27 mouse cellular contexts compared by ENCODE assay signal in the genomic region with DNA sequence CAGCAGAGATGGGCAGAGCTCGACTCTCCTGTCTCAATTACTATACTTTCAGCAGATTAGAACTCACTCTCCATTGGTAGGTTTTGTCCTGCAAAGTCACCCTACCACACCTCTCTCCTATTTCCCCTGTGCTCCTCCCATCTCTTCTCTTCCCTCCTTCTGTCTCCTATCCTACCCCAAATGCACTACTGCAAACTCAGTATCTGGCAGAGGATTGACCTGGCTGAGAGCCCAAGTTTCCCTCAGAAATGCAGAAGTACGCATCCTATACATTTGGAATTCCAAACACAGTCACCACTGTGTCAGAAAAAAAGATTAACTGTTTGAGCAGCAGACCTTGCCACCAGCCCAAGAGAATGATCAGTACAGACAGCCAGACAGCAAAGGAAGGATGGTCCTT.
DNase-seq lines count a peak whose midpoint lies in the region; ATAC-seq and TF ChIP-seq lines count a peak whose summit lies in the region.
"Had no signal": no experiment of that assay in that cellular context is flagged by ENCODE, and none has a peak within 500 bp of the region (broad histone marks: within the 10 kb centered on the region; RNA-seq: fewer than 3 reads in every experiment).

No protein-coding gene starts in this region.

- H3K4me2 ChIP-seq in embryonic facial prominence, embryonic 14.5 days (ENCODE audit: low read depth, low read length): no peak overlapping the region
- H3K4me2 ChIP-seq in intestine, embryonic 14.5 days (ENCODE audit: low read length): no peak overlapping the region
- no peak overlapping the region for H3K4me2 ChIP-seq in intestine, postnatal 0 days (replicated peaks; ENCODE audit: low read depth)
- no peak overlapping the region for H3K4me2 ChIP-seq in lung, embryonic 15.5 days
- no peak overlapping the region for H3K4me2 ChIP-seq in lung, postnatal 0 days (replicated peaks; ENCODE audit: low read depth, low read length)
- H3K4me2 ChIP-seq: embryonic facial prominence, embryonic 12.5 days; forebrain, embryonic 13.5 days; heart, embryonic 12.5 days; heart, embryonic 15.5 days; hindbrain, embryonic 14.5 days had no signal

- no peak for TF ChIP-seq EP300 in lung, postnatal 0 days (IDR thresholded peaks at IDR 0.05)

- 0 out of 2 replicates have a peak, but pooled peaks cover 5% of the 10 kb centered on the region for H3K9me3 ChIP-seq in embryonic facial prominence, embryonic 14.5 days (ENCODE audit: control insufficient read depth, low read length)
- no peaks in the 10 kb centered on the region for H3K9me3 ChIP-seq in embryonic facial prominence, embryonic 10.5 days
- no peaks in the 10 kb centered on the region for H3K9me3 ChIP-seq in intestine, embryonic 14.5 days (ENCODE audit: control insufficient read depth, low read length)
- no peaks in the 10 kb centered on the region for H3K9me3 ChIP-seq in intestine, postnatal 0 days (ENCODE audit: control insufficient read depth)
- no peaks in the 10 kb centered on the region for H3K9me3 ChIP-seq in lung, embryonic 15.5 days
- no peaks in the 10 kb centered on the region for H3K9me3 ChIP-seq in lung, postnatal 0 days (ENCODE audit: low read length)
- H3K9me3 ChIP-seq: embryonic facial prominence, embryonic 12.5 days; heart, embryonic 15.5 days had no signal

- no peaks in the 10 kb centered on the region for H3K27me3 ChIP-seq in embryonic facial prominence, embryonic 14.5 days (replicated peaks; ENCODE audit: control insufficient read depth, insufficient read depth, low read length)
- H3K27me3 ChIP-seq in embryonic facial prominence, embryonic 10.5 days (replicated peaks; ENCODE audit: low read depth, poor library complexity, severe bottlenecking): no peaks in the 10 kb centered on the region
- H3K27me3 ChIP-seq in intestine, embryonic 14.5 days (replicated peaks; ENCODE audit: control insufficient read depth, insufficient read depth, low read length): no peaks in the 10 kb centered on the region
- H3K27me3 ChIP-seq in intestine, postnatal 0 days (replicated peaks; ENCODE audit: control insufficient read depth, insufficient read depth, low read length): no peaks in the 10 kb centered on the region
- H3K27me3 ChIP-seq in lung, embryonic 15.5 days: no peaks in the 10 kb centered on the region
- no peaks in the 10 kb centered on the region for H3K27me3 ChIP-seq in lung, postnatal 0 days (replicated peaks; ENCODE audit: insufficient read depth, low read length)
- H3K27me3 ChIP-seq: embryonic facial prominence, embryonic 12.5 days; forebrain, embryonic 13.5 days; heart, embryonic 12.5 days; heart, embryonic 15.5 days had no signal

- H3K27ac ChIP-seq in embryonic facial prominence, embryonic 14.5 days (replicated peaks; ENCODE audit: low read depth, low read length): no peak overlapping the region
- H3K27ac ChIP-seq in embryonic facial prominence, embryonic 10.5 days (replicated peaks): no peak overlapping the region
- no peak overlapping the region for H3K27ac ChIP-seq in intestine, embryonic 14.5 days (ENCODE audit: low read depth)
- H3K27ac ChIP-seq in intestine, postnatal 0 days (ENCODE audit: low read depth, low read length): no peak overlapping the region
- H3K27ac ChIP-seq in lung, embryonic 15.5 days: no peak overlapping the region
- no peak overlapping the region for H3K27ac ChIP-seq in lung, postnatal 0 days (ENCODE audit: low read length)
- H3K27ac ChIP-seq: embryonic facial prominence, embryonic 12.5 days; forebrain, embryonic 13.5 days; gastrocnemius, adult 2 months; heart, embryonic 15.5 days; hindbrain, embryonic 14.5 days; hindbrain, postnatal 0 days had no signal

- no peak overlapping the region for H3K9ac ChIP-seq in embryonic facial prominence, embryonic 14.5 days (ENCODE audit: low read depth, low read length)
- H3K9ac ChIP-seq in intestine, embryonic 14.5 days (ENCODE audit: low read length): no peak overlapping the region
- no peak overlapping the region for H3K9ac ChIP-seq in intestine, postnatal 0 days (ENCODE audit: low read depth, low read length)
- no peak overlapping the region for H3K9ac ChIP-seq in lung, embryonic 15.5 days
- no peak overlapping the region for H3K9ac ChIP-seq in lung, postnatal 0 days (replicated peaks; ENCODE audit: low read depth)
- H3K9ac ChIP-seq: embryonic facial prominence, embryonic 12.5 days; forebrain, embryonic 13.5 days; forebrain, postnatal 0 days; heart, embryonic 12.5 days; heart, embryonic 15.5 days; hindbrain, embryonic 14.5 days had no signal

- ATAC-seq in embryonic facial prominence, embryonic 14.5 days (ENCODE audit: low read depth): no peak
- ATAC-seq in intestine, embryonic 14.5 days (replicated peaks; ENCODE audit: low FRiP score, low TSS enrichment, low read depth): no peak
- ATAC-seq in intestine, postnatal 0 days: no peak
- ATAC-seq in lung, embryonic 15.5 days (ENCODE audit: borderline replicate concordance, extremely low read depth, low FRiP score, low TSS enrichment): peak; percentile 39; the same call in 1 of the 2 replicates
- no peak for ATAC-seq in lung, postnatal 0 days
- ATAC-seq: activated CD4-positive, CD25-positive, alpha-beta regulatory T cell, adult 4 months; forebrain, embryonic 13.5 days; forebrain, postnatal 0 days; hindbrain, postnatal 0 days had no signal

- WGBS in embryonic facial prominence, embryonic 14.5 days: 53% methylated on average over 2 of the region's 2 CpGs
- 81% methylated on average over 2 of the region's 2 CpGs for WGBS in embryonic facial prominence, embryonic 10.5 days
- WGBS in intestine, embryonic 14.5 days: 45% methylated on average over 2 of the region's 2 CpGs
- 56% methylated on average over 2 of the region's 2 CpGs for WGBS in intestine, postnatal 0 days
- 46% methylated on average over 2 of the region's 2 CpGs for WGBS in lung, embryonic 15.5 days
- 57% methylated on average over 2 of the region's 2 CpGs for WGBS in lung, postnatal 0 days

- H3K36me3 ChIP-seq in embryonic facial prominence, embryonic 14.5 days (ENCODE audit: control insufficient read depth, insufficient read depth, low read length): no peaks in the 10 kb centered on the region
- no peaks in the 10 kb centered on the region for H3K36me3 ChIP-seq in embryonic facial prominence, embryonic 10.5 days (replicated peaks)
- no peaks in the 10 kb centered on the region for H3K36me3 ChIP-seq in intestine, embryonic 14.5 days (ENCODE audit: control insufficient read depth, insufficient read depth, low read length)
- H3K36me3 ChIP-seq in intestine, postnatal 0 days (ENCODE audit: control insufficient read depth, insufficient read depth): no peaks in the 10 kb centered on the region
- no peaks in the 10 kb centered on the region for H3K36me3 ChIP-seq in lung, embryonic 15.5 days
- H3K36me3 ChIP-seq in lung, postnatal 0 days (ENCODE audit: insufficient read depth, low read length): no peaks in the 10 kb centered on the region
- H3K36me3 ChIP-seq: embryonic facial prominence, embryonic 12.5 days; heart, embryonic 12.5 days; heart, embryonic 15.5 days had no signal

- no peak overlapping the region for H3K4me3 ChIP-seq in embryonic facial prominence, embryonic 14.5 days (ENCODE audit: low read depth, low read length)
- H3K4me3 ChIP-seq in embryonic facial prominence, embryonic 10.5 days: no peak overlapping the region
- H3K4me3 ChIP-seq in intestine, embryonic 14.5 days (ENCODE audit: low read depth, low read length): no peak overlapping the region
- H3K4me3 ChIP-seq in intestine, postnatal 0 days (ENCODE audit: low read depth, low read length): no peak overlapping the region
- H3K4me3 ChIP-seq in lung, embryonic 15.5 days: no peak overlapping the region
- no peak overlapping the region for H3K4me3 ChIP-seq in lung, postnatal 0 days (ENCODE audit: low read depth, low read length)
- H3K4me3 ChIP-seq: embryonic facial prominence, embryonic 12.5 days; erythroblast, embryonic 14.5 days; forebrain, embryonic 13.5 days; gastrocnemius, adult 2 months; heart, embryonic 12.5 days; heart, embryonic 15.5 days had no signal

- H3K4me1 ChIP-seq in embryonic facial prominence, embryonic 14.5 days (ENCODE audit: control insufficient read depth, insufficient read depth, low read length): no peaks in the 10 kb centered on the region
- H3K4me1 ChIP-seq in embryonic facial prominence, embryonic 10.5 days: no peaks in the 10 kb centered on the region
- peaks cover 7% of the 10 kb centered on the region; the same call in 1 of the 2 replicates for H3K4me1 ChIP-seq in intestine, embryonic 14.5 days (replicated peaks; ENCODE audit: control insufficient read depth, insufficient read depth, low read length)
- H3K4me1 ChIP-seq in intestine, postnatal 0 days (replicated peaks; ENCODE audit: control insufficient read depth, insufficient read depth, low read length): no peaks in the 10 kb centered on the region
- 0 out of 2 replicates have a peak, but pooled peaks cover 5% of the 10 kb centered on the region for H3K4me1 ChIP-seq in lung, embryonic 15.5 days
- no peaks in the 10 kb centered on the region for H3K4me1 ChIP-seq in lung, postnatal 0 days (ENCODE audit: insufficient read depth, low read depth, low read length)
- H3K4me1 ChIP-seq: embryonic facial prominence, embryonic 12.5 days; forebrain, embryonic 13.5 days; heart, embryonic 12.5 days; heart, embryonic 15.5 days had no signal

- no peak for TF ChIP-seq POLR2A in brain, embryonic 14.5 days (IDR thresholded peaks at IDR 0.05; ENCODE audit: borderline replicate concordance, extremely low read depth, insufficient read depth, insufficient read length, poor library complexity, severe bottlenecking)

- no peak for TF ChIP-seq CTCF in intestine, postnatal 0 days (IDR thresholded peaks at IDR 0.05; ENCODE audit: low read depth)
- no peak for TF ChIP-seq CTCF in lung, postnatal 0 days (IDR thresholded peaks at IDR 0.05)
- no peak for TF ChIP-seq CTCF in brain, embryonic 14.5 days (IDR thresholded peaks at IDR 0.05; ENCODE audit: borderline replicate concordance, extremely low read depth, insufficient read depth, insufficient read length)

- peak; percentile 60 for DNase-seq in embryonic facial prominence, embryonic 14.5 days (ENCODE audit: low spot score)
- DNase-seq in embryonic facial prominence, embryonic 10.5 days (ENCODE audit: low spot score): no peak
- peak; percentile 53 for DNase-seq in intestine, embryonic 14.5 days (ENCODE audit: low spot score)
- no peak for DNase-seq in lung, postnatal 0 days (ENCODE audit: low spot score)
- DNase-seq in brain, embryonic 14.5 days (ENCODE audit: low read depth): peak; percentile 33
- no peak for DNase-seq in neural tube, embryonic 10.5 days (ENCODE audit: extremely low spot score, low spot score)
- DNase-seq: adrenal gland, adult 8-10 months; adrenal gland, postnatal 25 days; cerebellum, adult 18-20 months; cerebellum, adult 9-10 months; cerebellum, postnatal 14 days; forebrain, postnatal 0 days; gastrocnemius, adult 2 months; gastrocnemius, postnatal 14 days; heart, adult 18-20 months; heart, postnatal 10 days; heart, postnatal 4 days had no signal

Comparison
In these comparisons a context has a peak if more than half of its experiments do, and no peak if none do; other contexts are left out.
1. DNase-seq: peak in embryonic facial prominence, embryonic 14.5 days (single experiment), intestine, embryonic 14.5 days (single experiment) and brain, embryonic 14.5 days (single experiment); none in embryonic facial prominence, embryonic 10.5 days (single experiment), lung, postnatal 0 days (single experiment) and neural tube, embryonic 10.5 days (single experiment).